Mouse (Mus musculus): ENCODE results near the gene Thap11.

Thap11 gene

DNA sequence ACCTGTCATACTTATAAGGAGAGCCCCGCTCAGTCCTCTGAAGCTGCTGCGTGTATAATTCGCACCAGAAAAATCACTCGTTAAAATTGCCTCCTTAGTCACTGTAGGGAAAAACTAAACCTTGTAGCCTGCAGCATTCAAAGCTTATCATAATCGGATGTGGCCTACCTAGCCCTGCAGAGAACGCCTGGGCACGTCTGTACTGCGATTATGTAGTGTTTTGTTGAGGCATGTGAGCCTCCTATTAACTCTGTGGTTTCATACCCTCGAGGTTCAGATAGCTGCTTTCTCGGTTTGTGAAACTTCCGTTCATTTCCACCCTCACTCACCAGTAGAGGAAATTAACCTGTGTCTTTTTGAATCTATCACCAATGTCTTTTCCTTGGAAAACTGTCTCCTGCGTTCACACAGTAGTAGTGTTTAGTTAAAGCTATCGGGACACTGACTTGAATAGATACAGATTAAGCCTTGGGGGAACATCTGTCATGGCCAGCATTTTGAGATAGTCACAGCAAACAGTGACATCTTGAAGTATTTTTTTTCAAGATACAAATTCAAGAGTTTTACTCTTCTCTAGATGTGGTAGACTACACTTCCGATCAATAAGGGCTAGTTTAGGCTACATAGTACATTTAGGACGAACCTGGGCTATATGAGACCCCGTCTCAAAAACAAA lies 46.1 kb downstream of the Thap11 start:
- DNase-seq (ENCODE audit: low spot score): peak; percentile 79

Data from T-cell, adult 2 months (primary cell).